ENCODE assay signal across 15 mouse cellular contexts in genomic region chr16:96514466-96514865, GRCm38 (mm10). TPM values are rescaled to one million over a fixed set of nuclear protein-coding genes. Genes with fewer than 3 reads are reported as not detected.
"Had no signal": no experiment of that assay in that cellular context is flagged by ENCODE, and none has a peak within 500 bp of the region (broad histone marks: within the 10 kb centered on the region; RNA-seq: fewer than 3 reads in every experiment).

No protein-coding gene starts in this region.

- H3K4me2 ChIP-seq: limb, embryonic 12.5 days; liver, embryonic 13.5 days; lung, embryonic 15.5 days; midbrain, embryonic 11.5 days; stomach, embryonic 15.5 days had no signal

- DNase-seq: kidney, postnatal 25 days; liver; liver, embryonic 13.5 days; liver, postnatal 0 days; lung, postnatal 14 days; right cerebral cortex, postnatal 14 days; thymus, adult 2 months; thymus, postnatal 36 days had no signal

- H3K9me3 ChIP-seq: limb, embryonic 12.5 days; liver, embryonic 13.5 days; lung, embryonic 15.5 days; stomach, embryonic 15.5 days had no signal

- H3K4me3 ChIP-seq: limb, embryonic 12.5 days; liver, embryonic 13.5 days; lung, embryonic 15.5 days; megakaryocyte, embryonic 14.5 days; stomach, embryonic 15.5 days had no signal

- H3K4me1 ChIP-seq: limb, embryonic 12.5 days; liver, embryonic 13.5 days; lung, embryonic 15.5 days; megakaryocyte, embryonic 14.5 days; stomach, embryonic 15.5 days had no signal

- ATAC-seq: liver, postnatal 0 days had no signal

- H3K27ac ChIP-seq: limb, embryonic 12.5 days; liver, embryonic 13.5 days; lung, embryonic 15.5 days; macrophage; stomach, embryonic 15.5 days had no signal

- H3K27me3 ChIP-seq: liver, embryonic 13.5 days; lung, embryonic 15.5 days; megakaryocyte, embryonic 14.5 days; stomach, embryonic 15.5 days had no signal

- H3K9ac ChIP-seq: limb, embryonic 12.5 days; liver, embryonic 13.5 days; liver, postnatal 0 days; lung, embryonic 15.5 days; stomach, embryonic 15.5 days had no signal

- H3K36me3 ChIP-seq: limb, embryonic 12.5 days; liver, embryonic 13.5 days; lung, embryonic 15.5 days; stomach, embryonic 15.5 days had no signal

RNA-seq across cellular contexts. Expression of gene Pcp4, which starts 47.1 kb away (rescaled TPM):
- polyA plus RNA-seq: liver, postnatal 0 days; macrophage; testis, adult 2 months; thymus, adult 2 months had no signal
